Mouse (Mus musculus): ENCODE measurements at regions not wholly inside any gene's neighbourhood (a gene's known extent, or its start where the extent isn't known, plus 50 kb on each side); places are given as distances from the start of the nearest gene placed in this dataset.
A peak's percentile ranks its signal among the peaks of the same experiment; 100 is the strongest.

DNA sequence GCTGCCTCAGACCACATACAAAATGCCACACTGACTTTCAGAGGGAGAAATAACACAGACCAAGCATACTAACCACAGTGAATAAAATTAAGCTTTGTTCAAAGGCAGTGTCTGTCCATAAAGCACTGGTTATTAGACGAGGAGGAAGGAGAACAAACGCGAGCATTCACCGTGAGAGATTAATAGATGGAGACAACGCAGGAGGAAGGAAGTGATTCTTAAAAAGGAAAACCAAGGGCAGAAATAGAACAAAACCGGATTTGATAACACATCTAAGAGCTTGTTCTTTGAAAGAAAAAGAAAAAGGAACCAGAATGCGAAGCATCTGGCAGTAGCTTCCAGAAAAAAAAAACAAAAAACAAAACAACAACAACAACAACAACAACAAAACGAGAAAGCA lies 86.3 kb upstream of the Irs2 start:
- no peak for DNase-seq (ENCODE audit: low spot score in 2 of 2)

DNA sequence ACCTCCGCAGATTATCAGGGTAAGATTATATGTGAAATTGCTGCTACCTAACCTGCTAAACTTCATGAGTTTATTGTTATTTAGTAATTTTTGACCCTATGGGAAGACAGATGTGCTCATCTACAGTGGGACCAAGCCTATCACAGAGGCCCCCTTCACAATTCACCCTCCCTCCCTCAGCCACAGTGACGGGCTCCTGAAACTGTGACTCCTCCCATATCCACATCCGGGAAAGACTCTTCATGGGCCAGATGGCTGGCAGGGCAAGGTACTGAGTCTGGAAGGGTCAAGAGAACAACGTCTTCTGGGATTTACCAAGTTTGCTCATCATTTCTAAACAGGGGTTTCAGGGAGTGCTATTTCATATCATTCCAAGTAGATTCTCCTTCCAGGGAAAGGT lies 84.1 kb upstream of the Irs2 start:
- DNase-seq (ENCODE audit: low spot score in 2 of 2) = no peak

DNA sequence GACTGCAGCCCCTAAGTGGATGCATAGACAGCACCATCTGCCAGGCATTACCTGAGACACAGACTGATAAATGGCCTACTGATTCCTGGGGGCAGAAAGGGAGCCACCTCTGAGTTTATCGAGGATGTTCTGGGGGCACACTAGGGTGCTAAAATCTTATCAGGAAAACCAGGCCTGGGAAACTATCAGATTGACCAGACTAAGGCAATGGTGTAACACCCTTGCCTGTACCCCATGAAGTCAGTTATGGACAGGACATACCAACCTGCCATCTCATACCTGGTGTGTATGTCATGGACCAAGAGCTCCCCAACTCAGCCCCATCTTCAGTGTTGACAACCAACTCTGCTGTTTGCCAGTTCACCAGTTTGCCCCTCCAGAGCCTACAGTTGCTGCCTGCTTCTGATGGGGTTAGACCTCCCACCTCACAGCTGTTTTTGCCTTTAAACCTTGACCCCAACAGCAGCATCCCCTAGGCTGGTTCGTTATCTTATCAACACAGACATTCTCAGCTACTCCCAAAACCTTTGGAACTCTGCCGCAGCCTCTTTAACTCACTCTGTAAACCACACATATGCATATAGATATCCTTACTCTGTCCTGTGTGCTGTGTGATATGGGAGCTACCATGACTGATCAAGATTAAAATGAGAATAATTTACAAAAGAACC lies 83.6 kb upstream of the Irs2 start:
- no peak for DNase-seq (ENCODE audit: low spot score in 2 of 2)

DNA sequence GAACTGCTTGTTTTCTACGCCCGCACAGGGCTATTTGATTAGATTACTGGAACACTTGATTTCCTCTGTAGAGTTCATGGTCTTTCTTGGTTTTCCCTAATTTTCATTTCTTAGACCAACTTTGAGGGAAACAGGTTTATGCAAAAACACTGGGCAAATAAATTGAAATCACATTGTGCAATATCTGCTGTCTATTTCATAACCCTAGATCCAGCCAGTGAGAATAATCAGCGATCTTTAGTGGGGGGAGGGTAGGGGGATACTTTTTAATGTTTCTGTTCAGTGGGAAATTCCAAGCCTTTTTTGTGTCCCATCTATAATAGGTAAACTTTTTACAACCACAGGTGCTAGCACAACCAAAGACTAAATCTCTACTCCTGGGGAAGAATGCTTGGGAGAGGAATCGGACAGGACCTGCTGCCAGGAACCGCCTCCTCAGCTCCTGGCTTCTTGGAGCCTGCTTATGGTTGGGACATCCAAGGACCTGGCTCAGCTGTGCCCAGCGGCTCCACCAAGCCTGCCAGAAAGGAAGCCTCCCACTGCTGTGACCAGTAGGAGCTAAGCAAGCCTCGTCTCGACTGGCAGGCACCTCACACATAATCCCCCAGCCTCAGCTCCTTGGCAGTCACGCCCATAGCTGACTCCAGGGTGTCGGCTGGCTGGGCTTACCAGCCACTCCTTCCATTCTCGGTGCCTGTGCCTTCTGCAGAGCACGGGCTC lies 80.8 kb upstream of the Irs2 start:
- DNase-seq (ENCODE audit: low spot score in 2 of 2) = no peak

DNA sequence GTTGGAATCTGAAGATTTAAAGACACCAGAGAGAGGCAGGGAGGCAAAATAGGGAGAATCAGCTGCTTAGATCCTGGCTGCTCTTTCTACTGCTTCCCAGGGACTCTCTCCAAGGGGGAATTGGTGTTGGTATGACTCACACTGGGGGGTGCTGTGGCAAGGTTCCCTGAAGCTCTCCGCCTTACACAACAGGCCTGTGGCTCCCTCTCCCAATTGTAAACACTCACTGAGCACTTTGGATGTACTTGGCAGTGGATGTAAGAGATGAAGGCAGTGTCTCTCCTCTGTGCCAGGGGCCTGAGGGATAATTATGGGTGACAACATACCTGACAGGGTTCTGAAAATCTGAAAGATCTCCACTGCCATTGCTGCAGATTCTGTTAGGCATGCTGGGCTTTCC lies 77.0 kb upstream of the Irs2 start:
- peak in 1 of 2 experiments; percentile 39 for DNase-seq (ENCODE audit: low spot score in 2 of 2)

DNA sequence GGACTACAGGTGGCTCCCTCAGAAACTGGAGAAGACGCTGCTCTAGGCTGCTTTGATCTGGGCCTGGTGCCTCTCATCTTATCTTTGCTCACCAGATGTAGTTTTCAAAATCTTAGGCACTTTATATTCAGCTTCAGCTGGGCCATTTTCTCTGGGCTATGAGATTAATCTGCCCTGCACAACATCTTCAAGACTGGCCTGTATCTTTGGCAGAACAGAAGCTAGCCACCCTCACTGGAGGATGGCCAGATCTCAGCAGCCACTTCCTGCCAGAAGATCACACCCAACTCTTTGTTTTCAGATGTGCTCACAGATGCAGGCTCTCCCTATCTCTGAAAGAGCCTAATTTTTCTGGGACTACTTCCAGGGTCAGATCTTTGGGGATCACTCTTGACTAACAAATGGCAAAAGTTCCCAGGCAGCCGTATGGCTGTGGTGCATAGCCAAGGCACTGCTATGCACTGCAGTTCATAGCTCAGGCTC lies 75.8 kb upstream of the Irs2 start:
- DNase-seq (ENCODE audit: low spot score in 2 of 2) = no peak

DNA sequence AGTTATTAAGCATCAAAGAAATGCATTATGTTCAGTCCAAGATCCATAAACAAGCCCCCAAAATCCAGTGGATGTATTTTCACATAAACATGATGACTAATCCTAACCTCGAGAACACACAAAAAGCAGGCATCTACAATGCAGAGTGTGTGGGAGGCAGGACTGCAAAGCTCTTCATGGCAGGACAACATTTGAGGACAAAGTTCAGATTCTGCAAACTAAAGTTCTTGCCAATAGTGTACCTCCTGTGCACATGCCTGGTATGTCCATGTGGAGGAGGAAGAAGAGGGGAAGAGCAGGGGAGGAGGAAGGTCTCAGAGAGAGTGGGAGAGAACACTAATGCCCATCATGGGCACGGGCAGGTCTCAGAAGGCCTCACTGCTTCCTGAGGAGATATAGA lies 72.6 kb upstream of the Irs2 start:
- no peak for DNase-seq (ENCODE audit: low spot score in 2 of 2)

DNA sequence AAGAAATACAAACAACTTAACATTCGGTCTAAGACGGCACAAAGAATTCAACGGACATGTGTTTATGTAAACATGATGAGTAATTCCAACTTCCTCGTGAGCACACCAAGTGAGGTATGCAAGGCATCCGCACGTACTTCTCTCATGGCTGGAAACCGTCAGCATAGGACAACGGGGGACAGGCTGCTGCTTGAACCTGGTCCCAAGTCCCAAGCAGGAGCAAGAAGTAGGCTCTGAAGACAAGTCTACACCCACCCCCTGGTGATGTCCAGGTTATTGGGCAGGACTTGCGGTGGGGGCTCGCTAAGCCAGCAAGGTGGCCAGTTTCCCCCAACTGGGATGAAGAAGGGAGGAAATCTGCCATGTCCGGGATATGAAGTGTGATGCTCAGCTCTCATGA lies 71.5 kb upstream of the Irs2 start:
- DNase-seq (ENCODE audit: low spot score in 2 of 2) = no peak

DNA sequence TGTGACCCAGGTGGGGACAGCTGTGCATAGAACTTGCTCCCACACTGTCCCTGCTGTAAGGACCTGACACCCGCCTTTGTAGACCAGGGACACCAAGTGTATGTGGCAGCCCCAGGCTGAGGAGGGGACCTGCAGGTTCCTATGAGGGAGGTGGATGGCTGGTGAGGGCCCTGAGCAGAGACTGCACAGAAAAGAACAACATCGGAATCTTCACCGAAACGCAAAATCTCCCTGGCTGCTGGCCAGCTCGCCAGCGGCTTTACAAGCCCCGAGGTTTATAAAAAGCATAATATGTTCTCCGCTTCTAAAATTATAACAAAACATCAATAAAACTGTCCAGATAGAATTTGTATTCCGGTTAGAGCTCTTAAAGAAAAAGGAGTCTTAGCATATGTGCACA lies 68.9 kb upstream of the Irs2 start:
- DNase-seq (ENCODE audit: low spot score in 2 of 2) = peak in 1 of 2 experiments; percentile 29

DNA sequence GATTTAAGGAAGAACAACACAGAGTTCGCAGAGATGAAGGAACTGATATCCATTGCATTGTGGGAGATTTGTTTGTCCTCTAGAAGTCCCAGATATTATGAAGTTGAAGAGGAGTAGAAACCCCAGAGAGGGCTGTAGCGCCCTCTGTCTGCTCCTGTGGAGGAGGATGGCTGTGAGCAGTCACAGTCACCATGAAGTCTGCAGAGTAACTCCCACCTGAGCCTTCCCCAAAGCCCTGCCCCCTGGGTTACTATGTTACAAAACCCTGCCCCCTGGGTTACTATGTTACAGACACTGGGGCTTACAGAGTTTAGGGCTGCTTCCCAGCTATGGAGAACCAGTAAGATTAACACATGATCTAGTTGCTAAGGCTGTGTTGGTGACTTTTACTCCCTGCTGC lies 62.9 kb upstream of the Irs2 start:
- DNase-seq (ENCODE audit: low spot score in 2 of 2) = no peak

DNA sequence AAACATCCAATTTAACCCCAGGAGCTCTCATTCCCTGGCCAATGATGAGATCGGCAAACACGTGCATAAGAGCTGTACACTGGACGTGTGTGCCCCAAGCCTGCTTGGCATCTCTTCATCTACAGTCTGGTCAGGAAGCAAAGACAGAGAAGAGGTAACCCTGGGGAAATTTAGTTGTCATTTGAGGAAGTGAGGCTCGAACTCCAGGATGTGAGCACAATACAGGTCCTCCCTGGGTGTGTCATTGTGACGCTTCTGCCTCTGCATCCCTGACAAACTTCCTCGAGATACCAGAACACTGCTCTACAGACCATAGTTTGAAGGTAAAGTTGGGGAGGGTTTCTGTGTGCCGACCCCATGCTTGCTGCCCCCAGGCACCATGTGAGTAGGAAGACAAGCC lies 59.2 kb upstream of the Irs2 start:
- no peak for DNase-seq (ENCODE audit: low spot score in 2 of 2)

DNA sequence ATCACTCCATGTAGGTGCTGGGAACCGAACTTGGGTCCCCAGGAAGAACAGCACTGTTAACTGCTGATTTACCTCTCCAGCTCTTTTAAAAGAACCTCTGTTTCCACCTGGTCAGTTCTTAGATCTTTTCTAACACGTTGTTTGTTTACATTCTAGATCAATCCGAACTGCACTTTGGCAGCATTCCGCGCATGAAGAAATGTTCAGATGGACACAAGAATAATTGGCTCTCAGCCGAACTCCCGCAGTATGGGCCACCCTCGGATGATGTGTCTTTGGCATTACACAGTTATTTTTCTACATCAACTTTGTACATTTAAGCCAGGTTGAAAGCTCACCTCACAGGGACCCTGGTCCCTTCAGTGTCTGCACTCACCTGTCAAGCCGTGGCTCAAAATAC lies 57.7 kb upstream of the Irs2 start:
- DNase-seq (ENCODE audit: low spot score in 2 of 2) = no peak

DNA sequence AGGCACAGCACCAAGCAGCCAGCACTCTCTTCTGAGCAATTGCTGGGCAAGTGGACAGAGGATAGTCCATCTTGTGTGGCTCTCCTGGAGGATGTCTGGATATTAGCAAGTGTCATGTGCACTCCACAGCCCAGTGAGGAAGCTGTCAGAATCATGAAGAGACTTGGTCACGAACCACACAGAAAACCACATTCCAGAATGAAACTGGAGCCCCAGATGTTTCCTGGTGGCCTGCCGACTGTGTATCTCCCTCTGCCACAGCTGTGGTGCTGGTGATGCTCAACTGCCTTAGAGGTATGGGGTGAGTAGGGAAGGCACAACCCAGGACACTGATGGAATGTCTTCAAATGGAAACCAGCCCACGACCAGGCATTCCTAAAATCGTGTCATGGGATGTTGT lies 57.0 kb upstream of the Irs2 start:
- no peak for DNase-seq (ENCODE audit: low spot score in 2 of 2)

DNA sequence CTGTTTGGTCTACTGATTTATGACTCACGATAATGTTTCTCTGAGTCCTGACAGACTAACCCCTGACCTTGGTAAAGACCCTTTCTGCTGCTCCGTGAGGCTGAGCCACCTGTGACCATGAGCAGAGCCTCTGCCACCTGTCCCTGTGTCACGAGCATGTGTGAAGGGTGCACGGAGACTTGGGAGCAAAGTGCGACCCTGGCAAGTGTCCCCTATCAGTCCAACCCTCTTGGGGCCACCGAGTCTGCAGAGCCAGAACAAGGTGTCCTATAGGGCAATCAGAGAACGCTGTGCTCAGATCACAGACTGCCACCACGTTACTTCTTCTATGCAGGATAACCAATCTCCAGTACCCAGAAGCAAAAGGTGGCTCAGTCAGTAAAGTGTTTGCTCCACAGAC lies 54.8 kb upstream of the Irs2 start:
- DNase-seq (ENCODE audit: low spot score in 2 of 2) = no peak

DNA sequence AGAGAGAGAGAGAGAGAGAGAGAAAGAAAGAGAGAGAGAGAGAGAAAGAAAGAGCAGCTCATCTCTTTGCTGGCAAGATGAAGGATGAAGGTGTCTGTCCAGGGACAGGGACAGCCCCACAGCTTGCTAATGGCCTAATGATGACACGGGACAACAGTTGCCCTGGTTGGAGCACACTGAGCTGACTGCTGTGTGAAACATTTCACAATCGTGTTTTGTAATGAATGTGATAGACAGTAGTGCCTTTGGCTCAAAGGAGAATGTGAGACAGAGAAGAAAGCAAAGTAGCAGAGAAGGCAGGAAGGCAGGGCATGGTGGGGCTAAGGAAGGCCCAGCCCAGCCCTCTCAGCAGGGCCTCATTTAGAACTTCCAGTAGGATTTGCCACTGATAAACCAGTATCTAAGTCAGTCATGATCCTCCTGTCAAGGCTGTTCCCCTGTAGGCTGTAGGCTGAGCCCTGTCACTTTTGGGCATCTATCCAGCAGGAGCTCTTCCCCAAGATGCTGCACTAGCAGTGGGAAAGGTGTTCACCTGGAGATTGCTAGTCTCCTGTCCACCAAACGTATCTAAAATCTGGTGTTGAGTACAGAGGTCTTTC lies 54.2 kb upstream of the Irs2 start:
- DNase-seq (ENCODE audit: low spot score in 2 of 2) = no peak

DNA sequence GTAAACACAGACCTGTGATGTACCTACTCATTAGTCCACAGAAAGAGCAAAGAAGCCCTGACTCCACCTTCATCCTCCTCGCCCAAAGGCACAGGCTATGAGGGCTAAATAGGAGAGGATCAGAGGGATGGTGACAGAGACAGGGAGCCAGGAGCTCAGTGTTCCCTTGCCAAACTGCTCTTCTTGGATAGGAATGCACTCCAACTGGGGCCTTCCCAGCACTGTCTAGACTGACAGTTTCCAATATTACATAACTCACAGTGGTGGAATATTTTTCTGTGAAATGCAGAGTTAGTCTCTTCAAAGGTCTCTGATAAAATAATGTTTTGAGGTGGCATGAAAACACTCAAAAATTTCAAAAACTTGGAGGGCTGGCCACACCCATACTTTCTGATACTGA lies 53.5 kb upstream of the Irs2 start:
- no peak for DNase-seq (ENCODE audit: low spot score in 2 of 2)

DNA sequence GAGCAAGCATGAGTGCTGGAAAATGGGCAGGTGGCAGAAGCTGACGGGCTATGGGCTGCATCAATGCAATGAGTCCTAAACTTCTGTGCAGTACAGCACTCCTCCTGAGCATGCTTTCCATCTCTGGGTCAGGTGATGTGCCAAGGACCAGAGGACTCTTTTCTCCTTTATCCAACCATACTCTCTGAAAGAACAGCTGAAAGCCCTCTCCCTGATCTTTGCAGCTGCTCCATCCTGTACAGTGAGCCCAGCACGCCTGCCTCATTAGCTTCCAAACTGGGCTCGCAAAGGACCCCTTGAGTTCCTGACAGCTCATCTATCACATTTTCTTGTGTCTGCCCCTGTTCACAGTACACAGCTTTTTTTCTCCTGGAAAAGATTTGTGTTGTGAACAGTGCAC lies 52.3 kb upstream of the Irs2 start:
- DNase-seq (ENCODE audit: low spot score in 2 of 2) = no peak

DNA sequence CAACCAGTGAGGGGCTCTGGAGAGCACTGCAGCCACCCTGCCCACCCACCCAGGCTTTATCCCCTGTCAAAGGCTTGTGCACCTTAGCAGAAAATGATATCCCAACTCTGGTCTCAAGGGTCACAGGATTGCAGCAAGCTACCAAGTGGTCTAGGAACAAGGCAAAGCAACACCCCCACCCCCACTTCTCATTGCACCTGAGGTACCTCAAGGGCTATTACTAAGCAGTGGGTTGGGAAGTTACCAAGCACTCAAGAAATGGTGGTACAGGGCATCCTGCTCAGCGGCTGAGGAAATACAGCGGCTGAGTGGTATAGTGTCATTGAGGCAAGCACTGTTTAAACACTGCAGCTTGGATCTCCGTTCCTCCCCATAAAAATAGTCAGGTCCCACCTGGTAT lies 50.1 kb upstream of the Irs2 start:
- DNase-seq (ENCODE audit: low spot score in 2 of 2) = no peak

All from urinary bladder, postnatal 4 days (tissue).